Mouse (Mus musculus): ENCODE data around the gene Dhx35.

The Dhx35 gene

GRCm38 (mm10) chr2:158778349-158778748 is 16.3 kb upstream of the Dhx35 start:
- no peaks in the 10 kb centered on the region for H3K27me3 ChIP-seq (ENCODE audit: control insufficient read depth, insufficient read depth, low read length, poor library complexity, severe bottlenecking)
- DNase-seq (ENCODE audit: low read depth, low spot score): no peak
- H3K36me3 ChIP-seq (ENCODE audit: control insufficient read depth, insufficient read depth, low read length, poor library complexity, severe bottlenecking): no peaks in the 10 kb centered on the region

GRCm38 (mm10) chr2:158781126-158781525 is 13.5 kb upstream of the Dhx35 start:
- Histone ChIP-seq H3K27me3 (ENCODE audit: control insufficient read depth, insufficient read depth, low read length, poor library complexity, severe bottlenecking) (no peaks in the 10 kb centered on the region), H3K36me3 (ENCODE audit: control insufficient read depth, insufficient read depth, low read length, poor library complexity, severe bottlenecking) (no peaks in the 10 kb centered on the region)
- no peak for DNase-seq (ENCODE audit: low read depth, low spot score)

GRCm38 (mm10) chr2:158786927-158787795 is 7.4 kb upstream of the Dhx35 start:
- H3K27me3 ChIP-seq (ENCODE audit: control insufficient read depth, insufficient read depth, low read length, poor library complexity, severe bottlenecking): no peaks in the 10 kb centered on the region
- no peak for DNase-seq (ENCODE audit: low read depth, low spot score)
- no peaks in the 10 kb centered on the region for H3K36me3 ChIP-seq (ENCODE audit: control insufficient read depth, insufficient read depth, low read length, poor library complexity, severe bottlenecking)

- DNase-seq (ENCODE audit: low read depth, low spot score): no peak
- Histone ChIP-seq H3K27me3 (ENCODE audit: control insufficient read depth, insufficient read depth, low read length, poor library complexity, severe bottlenecking) (no peaks in the 10 kb centered on the region), H3K36me3 (ENCODE audit: control insufficient read depth, insufficient read depth, low read length, poor library complexity, severe bottlenecking) (no peaks in the 10 kb centered on the region)
These were observed 436 bp downstream of the Dhx35 start for GRCm38 (mm10) chr2:158795043-158795442.

GRCm38 (mm10) chr2:158795875-158796274 is 1.3 kb downstream of the Dhx35 start:
- no peak for DNase-seq (ENCODE audit: low read depth, low spot score)
- H3K27me3 ChIP-seq (ENCODE audit: control insufficient read depth, insufficient read depth, low read length, poor library complexity, severe bottlenecking): no peaks in the 10 kb centered on the region
- H3K36me3 ChIP-seq (ENCODE audit: control insufficient read depth, insufficient read depth, low read length, poor library complexity, severe bottlenecking): no peaks in the 10 kb centered on the region; the same call in 1 of the 2 replicates

GRCm38 (mm10) chr2:158799328-158799727 is 4.7 kb downstream of the Dhx35 start:
- Histone ChIP-seq H3K27me3 (ENCODE audit: control insufficient read depth, insufficient read depth, low read length, poor library complexity, severe bottlenecking) (no peaks in the 10 kb centered on the region), H3K36me3 (ENCODE audit: control insufficient read depth, insufficient read depth, low read length, poor library complexity, severe bottlenecking) (peaks cover 3% of the 10 kb centered on the region)
- no peak for DNase-seq (ENCODE audit: low read depth, low spot score)

GRCm38 (mm10) chr2:158800788-158801187 is 6.2 kb downstream of the Dhx35 start:
- no peaks in the 10 kb centered on the region for H3K27me3 ChIP-seq (ENCODE audit: control insufficient read depth, insufficient read depth, low read length, poor library complexity, severe bottlenecking)
- no peak for DNase-seq (ENCODE audit: low read depth, low spot score)
- H3K36me3 ChIP-seq (ENCODE audit: control insufficient read depth, insufficient read depth, low read length, poor library complexity, severe bottlenecking): peaks cover 3% of the 10 kb centered on the region

- Histone ChIP-seq H3K36me3 (ENCODE audit: control insufficient read depth, insufficient read depth, low read length, poor library complexity, severe bottlenecking) (peaks cover 9% of the 10 kb centered on the region), H3K27me3 (ENCODE audit: control insufficient read depth, insufficient read depth, low read length, poor library complexity, severe bottlenecking) (no peaks in the 10 kb centered on the region)
- DNase-seq (ENCODE audit: low read depth, low spot score): no peak
These were observed 9.0 kb downstream of the Dhx35 start for GRCm38 (mm10) chr2:158803575-158803974.

- no peaks in the 10 kb centered on the region; the same call in none of the 2 replicates for H3K36me3 ChIP-seq (ENCODE audit: control insufficient read depth, insufficient read depth, low read length, poor library complexity, severe bottlenecking)
- H3K27me3 ChIP-seq (ENCODE audit: control insufficient read depth, insufficient read depth, low read length, poor library complexity, severe bottlenecking): no peaks in the 10 kb centered on the region
- no peak for DNase-seq (ENCODE audit: low read depth, low spot score)
These were observed 21.1 kb downstream of the Dhx35 start for GRCm38 (mm10) chr2:158815686-158816085.

- no peaks in the 10 kb centered on the region; the same call in none of the 2 replicates for H3K36me3 ChIP-seq (ENCODE audit: control insufficient read depth, insufficient read depth, low read length, poor library complexity, severe bottlenecking)
- no peak for DNase-seq (ENCODE audit: low read depth, low spot score)
- H3K27me3 ChIP-seq (ENCODE audit: control insufficient read depth, insufficient read depth, low read length, poor library complexity, severe bottlenecking): no peaks in the 10 kb centered on the region
These were observed 21.6 kb downstream of the Dhx35 start for GRCm38 (mm10) chr2:158816239-158816638.

GRCm38 (mm10) chr2:158817708-158818107 is 23.1 kb downstream of the Dhx35 start:
- no peaks in the 10 kb centered on the region for H3K27me3 ChIP-seq (ENCODE audit: control insufficient read depth, insufficient read depth, low read length, poor library complexity, severe bottlenecking)
- H3K36me3 ChIP-seq (ENCODE audit: control insufficient read depth, insufficient read depth, low read length, poor library complexity, severe bottlenecking): no peaks in the 10 kb centered on the region; the same call in none of the 2 replicates
- DNase-seq (ENCODE audit: low read depth, low spot score): no peak

- DNase-seq (ENCODE audit: low read depth, low spot score): no peak
- Histone ChIP-seq H3K27me3 (ENCODE audit: control insufficient read depth, insufficient read depth, low read length, poor library complexity, severe bottlenecking) (no peaks in the 10 kb centered on the region), H3K36me3 (ENCODE audit: control insufficient read depth, insufficient read depth, low read length, poor library complexity, severe bottlenecking) (peaks cover 2% of the 10 kb centered on the region)
These were observed 33.5 kb downstream of the Dhx35 start for GRCm38 (mm10) chr2:158828124-158828523.

- no peak for DNase-seq (ENCODE audit: low read depth, low spot score)
- H3K27me3 ChIP-seq (ENCODE audit: control insufficient read depth, insufficient read depth, low read length, poor library complexity, severe bottlenecking): no peaks in the 10 kb centered on the region
- peaks cover 3% of the 10 kb centered on the region for H3K36me3 ChIP-seq (ENCODE audit: control insufficient read depth, insufficient read depth, low read length, poor library complexity, severe bottlenecking)
These were observed 35.1 kb downstream of the Dhx35 start for GRCm38 (mm10) chr2:158829746-158830145.

- no peak for DNase-seq (ENCODE audit: low read depth, low spot score)
- no peaks in the 10 kb centered on the region for H3K27me3 ChIP-seq (ENCODE audit: control insufficient read depth, insufficient read depth, low read length, poor library complexity, severe bottlenecking)
- H3K36me3 ChIP-seq (ENCODE audit: control insufficient read depth, insufficient read depth, low read length, poor library complexity, severe bottlenecking): peaks cover 6% of the 10 kb centered on the region
These were observed 38.6 kb downstream of the Dhx35 start for GRCm38 (mm10) chr2:158833221-158833620.

- DNase-seq (ENCODE audit: low read depth, low spot score): no peak
- Histone ChIP-seq H3K36me3 (ENCODE audit: control insufficient read depth, insufficient read depth, low read length, poor library complexity, severe bottlenecking) (peaks cover 6% of the 10 kb centered on the region), H3K27me3 (ENCODE audit: control insufficient read depth, insufficient read depth, low read length, poor library complexity, severe bottlenecking) (no peaks in the 10 kb centered on the region)
These were observed 39.0 kb downstream of the Dhx35 start for GRCm38 (mm10) chr2:158833645-158834044.

Data from splenic B cell, adult 2 months (primary cell).